Mouse (Mus musculus) embryonic stem cell, embryonic (primary cell): ENCODE measurements around the gene Syt8.

Source experiments
- CTCF ChIA-PET, 4 experiments: fragments of 300-600 bp in 2 of 4; fragments of 350-600 bp in 2 of 4; sonication (Branson Sonifier 250); formaldehyde crosslinking; loops; one replicate each; lab custom pipeline; 2022; ENCODE audit warnings: inconsistent platforms in 2 of 4; lab: Charles Lee
- POLR2A ChIA-PET, 4 experiments: fragments of 300-600 bp in 2 of 4; fragments of 350-600 bp in 2 of 4; sonication (Branson Sonifier 250); formaldehyde crosslinking; loops; one replicate each; lab custom pipeline; 2022; ENCODE audit warnings: antibody characterized with exemption in 4 of 4, inconsistent platforms in 1 of 4; lab: Charles Lee

The Syt8 gene

GRCm38 (mm10) chr7:142434137-142434865 is at the start of gene Syt8:
Syt8 (plus strand) TSS chr7:142434850.
- ChIA-PET CTCF (interaction anchor here (0.6 to 1.6 kb wide), 5 partner anchors 35 to 100 kb away, joined by 3 to 5 read pairs (median 3); no protein-coding TSS in a partner anchor), POLR2A (no interaction called here)

- ChIA-PET POLR2A (interaction anchor here (0.6 to 7.0 kb wide), 15 partner anchors 11 to 1953 kb away, joined by 3 to 130 read pairs (median 12); partner anchors contain the start of gene Ifitm10 (in 2 of the 4)), CTCF (no interaction called here)
Observed at GRCm38 (mm10) chr7:142385742-142386403, 48.8 kb upstream of the Syt8 start.

- CTCF ChIA-PET, result interaction anchor here in 2 of 4 experiments (0.6 to 1.5 kb wide), 2 partner anchors 39 to 54 kb away, joined by 3 to 5 read pairs; no protein-coding TSS in a partner anchor
Observed at GRCm38 (mm10) chr7:142386621-142387201, 47.9 kb upstream of the Syt8 start.

GRCm38 (mm10) chr7:142387419-142388148 is 47.1 kb upstream of the Syt8 start, which contains the start of gene Ctsd:
Ctsd (minus strand) TSS chr7:142388038.
- POLR2A ChIA-PET, result interaction anchor here (0.7 to 7.0 kb wide), 56 partner anchors 9 to 1172 kb away, joined by 3 to 130 read pairs (median 5); partner anchors contain the start of genes Ifitm10 (in 2 of the 4), Cd81 (in 1 of the 4), Dusp8 (in 1 of the 4) and Rassf7 (in 1 of the 4)

More at GRCm38 (mm10) chr7:142386621-142387201, 47.9 kb upstream of the Syt8 start:
- POLR2A ChIA-PET, result interaction anchor here (0.8 to 7.0 kb wide), 25 partner anchors 8 to 737 kb away, joined by 3 to 130 read pairs (median 7); partner anchors contain the start of genes Ifitm10 (in 2 of the 4) and Dusp8 (in 1 of the 4)

GRCm38 (mm10) chr7:142388198-142388597 is 46.5 kb upstream of the Syt8 start:
- POLR2A ChIA-PET, result interaction anchor here (0.7 to 7.0 kb wide), 49 partner anchors 8 to 1172 kb away, joined by 3 to 130 read pairs (median 5); partner anchors contain the start of genes Ifitm10 (in 2 of the 4), Cd81 (in 1 of the 4), Rassf7 (in 1 of the 4) and Tssc4 (in 1 of the 4)
- CTCF ChIA-PET, result interaction anchor here in 3 of 4 experiments (0.6 to 1.6 kb wide), 6 partner anchors 47 to 1118 kb away, joined by 3 to 5 read pairs (median 4); no protein-coding TSS in a partner anchor

More at GRCm38 (mm10) chr7:142387419-142388148, 47.1 kb upstream of the Syt8 start, which contains the start of gene Ctsd:
- CTCF ChIA-PET, result interaction anchor here (0.6 to 1.6 kb wide), 9 partner anchors 38 to 1442 kb away, joined by 3 to 5 read pairs (median 3); no protein-coding TSS in a partner anchor

- CTCF ChIA-PET, result interaction anchor here in 1 of 4 experiments (1.6 to 1.8 kb wide), 2 partner anchors 54 to 222 kb away, joined by 3 to 4 read pairs; no protein-coding TSS in a partner anchor
- POLR2A ChIA-PET, result interaction anchor here (1.0 to 7.0 kb wide), 21 partner anchors 11 to 619 kb away, joined by 3 to 130 read pairs (median 6); partner anchors contain the start of gene Ifitm10 (in 2 of the 4)
Observed at GRCm38 (mm10) chr7:142388740-142389139, 45.9 kb upstream of the Syt8 start.

- CTCF ChIA-PET, result interaction anchor here in 1 of 4 experiments (1.8 kb wide), 1 partner anchor 56 kb away, joined by 3 read pairs; no protein-coding TSS in a partner anchor
Observed at GRCm38 (mm10) chr7:142389961-142390650, 44.5 kb upstream of the Syt8 start.

GRCm38 (mm10) chr7:142391108-142391507 is 43.5 kb upstream of the Syt8 start:
- CTCF ChIA-PET, result no interaction called here
- POLR2A ChIA-PET, result interaction anchor here in 1 of 4 experiments (0.6 kb wide), 1 partner anchor 21 kb away, joined by 3 read pairs; no protein-coding TSS in a partner anchor

More at GRCm38 (mm10) chr7:142389961-142390650, 44.5 kb upstream of the Syt8 start:
- POLR2A ChIA-PET, result interaction anchor here in 2 of 4 experiments (4.0 to 7.0 kb wide), 4 partner anchors 12 to 15 kb away, joined by 21 to 130 read pairs (median 90); partner anchors contain the start of gene Ifitm10 (in 2 of the 2)

- CTCF ChIA-PET, result no interaction called here
Observed at GRCm38 (mm10) chr7:142391609-142392008, 43.0 kb upstream of the Syt8 start.

GRCm38 (mm10) chr7:142393191-142393590 is 41.5 kb upstream of the Syt8 start:
- CTCF ChIA-PET, result interaction anchor here in 3 of 4 experiments (0.7 to 1.8 kb wide), 3 partner anchors 59 to 458 kb away, joined by 3 to 9 read pairs (median 7); no protein-coding TSS in a partner anchor
- POLR2A ChIA-PET, result interaction anchor here (0.6 to 2.1 kb wide), 16 partner anchors 9 to 660 kb away, joined by 3 to 7 read pairs (median 3); no protein-coding TSS in a partner anchor

More at GRCm38 (mm10) chr7:142391609-142392008, 43.0 kb upstream of the Syt8 start:
- POLR2A ChIA-PET, result interaction anchor here in 1 of 4 experiments (0.6 kb wide), 1 partner anchor 22 kb away, joined by 3 read pairs; no protein-coding TSS in a partner anchor

GRCm38 (mm10) chr7:142394261-142395190 is 40.1 kb upstream of the Syt8 start:
- CTCF ChIA-PET, result no interaction called here
- POLR2A ChIA-PET, result interaction anchor here in 3 of 4 experiments (0.7 to 2.1 kb wide), 7 partner anchors 10 to 76 kb away, joined by 3 to 7 read pairs (median 5); no protein-coding TSS in a partner anchor

- ChIA-PET POLR2A (no interaction called here), CTCF (no interaction called here)
Observed at GRCm38 (mm10) chr7:142395472-142395871, 39.2 kb upstream of the Syt8 start.

GRCm38 (mm10) chr7:142396611-142397010 is 38.0 kb upstream of the Syt8 start:
- ChIA-PET CTCF (no interaction called here), POLR2A (interaction anchor here in 2 of 4 experiments (1.0 to 5.9 kb wide), 2 partner anchors 9 to 11 kb away, joined by 7 to 38 read pairs; partner anchors contain the start of gene Ctsd (in 2 of the 2))

GRCm38 (mm10) chr7:142398052-142398451 is 36.6 kb upstream of the Syt8 start:
- POLR2A ChIA-PET, result interaction anchor here in 3 of 4 experiments (0.6 to 5.9 kb wide), 4 partner anchors 10 to 552 kb away, joined by 4 to 38 read pairs (median 9); partner anchors contain the start of genes Ctsd (in 2 of the 3) and Ifitm10 (in 1 of the 3)
- CTCF ChIA-PET, result interaction anchor here in 2 of 4 experiments (0.5 to 1.2 kb wide), 3 partner anchors 64 to 394 kb away, joined by 3 to 7 read pairs (median 3); no protein-coding TSS in a partner anchor
